Mouse (Mus musculus) myocyte (in vitro differentiated cells): ENCODE measurements at regions not wholly inside any gene's neighbourhood (a gene's known extent, or its start where the extent isn't known, plus 50 kb on each side); places are given as distances from the start of the nearest gene placed in this dataset.
A peak's percentile ranks its signal among the peaks of the same experiment; 100 is the strongest.

Source experiments
- H3K27me3 ChIP-seq: one replicate; pipeline ENCODE4 v1.6.1; 2011; ENCODE audit not compliant: control insufficient read depth, insufficient read depth, insufficient read length
- H3K36me3 ChIP-seq: one replicate; pipeline ENCODE4 v1.6.1; 2011; ENCODE audit not compliant: control insufficient read depth, insufficient read depth
- H3K4me2 ChIP-seq: one replicate; pipeline ENCODE4 v1.6.1; 2011; ENCODE audit warnings: low read depth, control low read depth
- H3K4me3 ChIP-seq: one replicate; pipeline ENCODE4 v1.5.1; 2011; ENCODE audit warnings: mild to moderate bottlenecking, control low read depth, moderate library complexity
- H3K79me2 ChIP-seq: one replicate; pipeline ENCODE4 v1.6.1; 2011; ENCODE audit not compliant: control insufficient read depth, insufficient read depth
- H3ac ChIP-seq: one replicate; pipeline ENCODE4 v1.6.1; 2011; ENCODE audit not compliant: control insufficient read depth, insufficient read length
- CEBPB ChIP-seq: IDR thresholded peaks from 2 replicates; pipeline ENCODE4 v1.6.1; 2011; ENCODE audit warnings: mild to moderate bottlenecking, moderate library complexity; ENCODE audit not compliant: poor library complexity, insufficient read depth, severe bottlenecking
- E2F4 ChIP-seq: IDR thresholded peaks from one replicate; pipeline ENCODE4 v1.6.1; 2011; ENCODE audit warnings: mild to moderate bottlenecking, control low read depth, moderate library complexity; ENCODE audit not compliant: insufficient read depth
- MAX ChIP-seq: IDR thresholded peaks from one replicate; pipeline ENCODE4 v1.6.1; 2011; ENCODE audit warnings: low read depth, mild to moderate bottlenecking, control low read depth
- MYOD1 ChIP-seq, 3 experiments: IDR thresholded peaks; one replicate each; pipeline ENCODE4 v1.6.1; 2011; ENCODE audit warnings: control low read depth in 2 of 3, low read depth in 2 of 3, mild to moderate bottlenecking in 2 of 3, moderate library complexity in 1 of 3; ENCODE audit not compliant: insufficient read length in 2 of 3, control insufficient read depth in 1 of 3
- MYOG ChIP-seq, 3 experiments: IDR thresholded peaks; one replicate each; pipeline ENCODE4 v1.6.1; 2011; ENCODE audit warnings: control low read depth in 2 of 3, low read depth in 2 of 3, mild to moderate bottlenecking in 2 of 3; ENCODE audit not compliant: insufficient read length in 2 of 3, control insufficient read depth in 1 of 3, insufficient read depth in 1 of 3
- POLR2A ChIP-seq: IDR thresholded peaks from one replicate; pipeline ENCODE4 v1.6.1; 2011; ENCODE audit warnings: low read depth, mild to moderate bottlenecking, control low read depth, moderate library complexity; ENCODE audit not compliant: insufficient read length
- POLR2AphosphoS2 ChIP-seq: IDR thresholded peaks from one replicate; pipeline ENCODE4 v1.6.1; 2011; ENCODE audit warnings: low read depth, control low read depth; ENCODE audit not compliant: insufficient read length
- REST ChIP-seq: IDR thresholded peaks from one replicate; pipeline ENCODE4 v1.6.1; 2011; ENCODE audit warnings: mild to moderate bottlenecking, control low read depth, moderate library complexity; ENCODE audit not compliant: insufficient read depth, insufficient read length
- SRF ChIP-seq: IDR thresholded peaks from one replicate; pipeline ENCODE4 v1.6.1; 2011; ENCODE audit warnings: low read depth; ENCODE audit not compliant: control insufficient read depth, insufficient read length
- TCF12 ChIP-seq: IDR thresholded peaks from one replicate; pipeline ENCODE4 v1.6.1; 2011; ENCODE audit warnings: mild to moderate bottlenecking, control low read depth; ENCODE audit not compliant: poor library complexity, insufficient read depth, severe bottlenecking
- TCF3 ChIP-seq: IDR thresholded peaks from one replicate; pipeline ENCODE4 v1.6.1; 2011; ENCODE audit warnings: low read depth, control low read depth; ENCODE audit not compliant: insufficient read length
- USF1 ChIP-seq: IDR thresholded peaks from one replicate; pipeline ENCODE4 v1.6.1; 2011; ENCODE audit warnings: low read depth, mild to moderate bottlenecking, control low read depth, moderate library complexity

GRCm38 (mm10) chr14:74145202-74145700 is 484.2 kb downstream of the Gm21750 start:
- Histone ChIP-seq H3K4me2 (no peak overlapping the region), H3K27me3 (no peaks in the 10 kb centered on the region), H3ac (no peak overlapping the region), H3K4me3 (no peak overlapping the region), H3K36me3 (no peaks in the 10 kb centered on the region), H3K79me2 (no peaks in the 10 kb centered on the region)
- TF ChIP-seq CEBPB (no peak), TCF3 (no peak), MYOD1 (IDR thresholded peaks at IDR 0.05; ENCODE audit: control insufficient read depth in 1 of 3, insufficient read length in 2 of 3, low read depth in 2 of 3) (no peak), USF1 (no peak), TCF12 (no peak), POLR2A (no peak)

GRCm38 (mm10) chr14:74166221-74166620 is 474.4 kb upstream of the Htr2a start:
- no peak for TF ChIP-seq MYOG (IDR thresholded peaks at IDR 0.05; ENCODE audit: control insufficient read depth in 1 of 3, insufficient read depth in 1 of 3, insufficient read length in 2 of 3, low read depth in 2 of 3)
- no peak overlapping the region for H3ac ChIP-seq
- no peaks in the 10 kb centered on the region for H3K79me2 ChIP-seq
- H3K36me3 ChIP-seq: no peaks in the 10 kb centered on the region
- no peak overlapping the region for H3K4me3 ChIP-seq
- H3K27me3 ChIP-seq: no peaks in the 10 kb centered on the region
- no peak overlapping the region for H3K4me2 ChIP-seq

GRCm38 (mm10) chr14:74169131-74169875 is 471.3 kb upstream of the Htr2a start:
- Histone ChIP-seq H3K4me2 (no peak overlapping the region), H3K79me2 (no peaks in the 10 kb centered on the region), H3K27me3 (no peaks in the 10 kb centered on the region), H3K4me3 (no peak overlapping the region), H3ac (no peak overlapping the region), H3K36me3 (no peaks in the 10 kb centered on the region)
- TF ChIP-seq MYOG (IDR thresholded peaks at IDR 0.05; ENCODE audit: control insufficient read depth in 1 of 3, insufficient read depth in 1 of 3, insufficient read length in 2 of 3, low read depth in 2 of 3): no peak
- TF ChIP-seq CEBPB: 0 out of 2 replicates have a peak, but pooled peaks have one; percentile 3

DNA sequence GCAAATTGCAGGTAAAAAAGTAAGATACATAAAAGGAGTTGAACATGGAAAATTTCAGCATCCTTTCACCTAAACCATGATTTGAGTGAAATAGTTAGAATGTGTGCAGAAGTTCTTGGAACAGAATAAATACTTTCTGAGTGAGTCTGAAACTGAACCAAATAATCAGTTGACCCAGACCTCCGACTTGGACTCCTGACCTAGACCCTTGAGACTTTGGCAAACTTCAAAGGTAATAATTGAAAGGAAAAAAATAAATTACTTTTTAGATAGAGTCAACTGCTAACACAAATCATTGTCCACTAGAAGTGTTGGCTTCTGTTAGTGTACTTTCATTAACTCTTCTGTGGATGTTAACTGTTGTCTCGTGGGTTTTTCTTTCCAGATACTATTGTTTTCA is 460.6 kb upstream of the Htr2a start:
- no peak overlapping the region for H3ac ChIP-seq
- no peaks in the 10 kb centered on the region for H3K36me3 ChIP-seq
- no peaks in the 10 kb centered on the region for H3K27me3 ChIP-seq
- H3K4me2 ChIP-seq: no peak overlapping the region
- H3K4me3 ChIP-seq: no peak overlapping the region
- no peaks in the 10 kb centered on the region for H3K79me2 ChIP-seq
- no peak for TF ChIP-seq SRF
- TF ChIP-seq POLR2AphosphoS2: no peak

GRCm38 (mm10) chr14:74182996-74183395 is 457.6 kb upstream of the Htr2a start:
- no peak overlapping the region for H3ac ChIP-seq
- no peaks in the 10 kb centered on the region for H3K36me3 ChIP-seq
- H3K27me3 ChIP-seq: no peaks in the 10 kb centered on the region
- TF ChIP-seq USF1 (no peak), POLR2AphosphoS2 (no peak), CEBPB (no peak)
- H3K79me2 ChIP-seq: no peaks in the 10 kb centered on the region
- H3K4me2 ChIP-seq: no peak overlapping the region
- H3K4me3 ChIP-seq: no peak overlapping the region

DNA sequence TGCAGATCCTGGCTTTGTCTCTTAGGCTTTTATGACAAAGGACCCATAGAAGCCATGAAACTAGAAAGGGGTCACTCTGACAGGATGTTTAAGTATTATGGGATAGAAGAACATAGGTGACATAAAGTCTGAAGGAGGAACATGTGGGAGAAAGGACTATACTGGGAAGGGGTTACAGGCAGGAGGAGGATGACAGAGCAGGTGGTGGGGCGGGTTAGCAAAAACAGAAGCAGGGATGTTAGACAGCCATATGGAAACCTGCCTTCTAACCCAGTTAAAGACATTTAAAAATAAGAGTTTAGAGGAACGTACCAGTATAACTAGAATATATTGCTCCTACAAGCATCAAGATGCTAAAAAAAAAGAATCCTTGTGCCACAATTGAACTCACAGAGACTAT is 438.9 kb upstream of the Htr2a start:
- Histone ChIP-seq H3ac (no peak overlapping the region), H3K4me2 (no peak overlapping the region), H3K79me2 (no peaks in the 10 kb centered on the region), H3K4me3 (no peak overlapping the region), H3K36me3 (no peaks in the 10 kb centered on the region), H3K27me3 (no peaks in the 10 kb centered on the region)
- TF ChIP-seq MYOD1 (IDR thresholded peaks at IDR 0.05; ENCODE audit: control insufficient read depth in 1 of 3, insufficient read length in 2 of 3, low read depth in 2 of 3) (no peak), MAX (no peak), SRF (no peak), POLR2A (no peak), REST (no peak), E2F4 (no peak), TCF12 (no peak), USF1 (no peak), POLR2AphosphoS2 (no peak), MYOG (IDR thresholded peaks at IDR 0.05; ENCODE audit: control insufficient read depth in 1 of 3, insufficient read depth in 1 of 3, insufficient read length in 2 of 3, low read depth in 2 of 3) (no peak), CEBPB (no peak), TCF3 (no peak)
